Mouse (Mus musculus): Measurements from ENCODE around the gene Txnrd1.
A peak's percentile ranks its signal among the peaks of the same experiment; 100 is the strongest.

The Txnrd1 gene

GRCm38 (mm10) chr10:82863827-82864226 lies 30.1 kb downstream of the Txnrd1 start:
- DNase-seq (ENCODE audit: low read depth, low spot score) = no peak

- DNase-seq (ENCODE audit: low read depth, low spot score) = no peak
Measured at GRCm38 (mm10) chr10:82866356-82866755, 32.6 kb downstream of the Txnrd1 start, which contains the start of gene Eid3. TSS of gene Eid3 (plus strand) at chr10:82866626.

DNA sequence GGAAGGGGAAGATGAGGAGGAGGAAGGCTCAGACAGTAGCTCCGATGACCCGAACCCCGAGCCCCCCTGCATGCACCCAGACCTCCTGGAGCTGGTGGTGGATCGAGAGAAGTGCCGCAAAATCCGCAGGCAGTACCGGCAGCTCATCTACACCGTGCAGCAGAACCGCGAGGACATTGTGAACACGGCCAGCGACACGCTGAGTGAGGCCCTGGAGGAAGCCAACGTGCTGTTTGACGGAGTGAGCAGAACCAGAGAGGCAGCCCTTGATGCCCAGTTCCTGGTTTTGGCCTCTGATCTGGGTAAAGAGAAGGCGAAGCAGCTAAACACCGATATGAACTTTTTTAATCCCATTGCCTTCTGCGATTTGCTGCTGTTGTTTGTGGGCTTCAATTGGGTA lies 33.1 kb downstream of the Txnrd1 start:
- DNase-seq (ENCODE audit: low read depth, low spot score) = no peak

- DNase-seq (ENCODE audit: low read depth, low spot score) = no peak
Measured at GRCm38 (mm10) chr10:82868418-82869086, 34.8 kb downstream of the Txnrd1 start.

DNA sequence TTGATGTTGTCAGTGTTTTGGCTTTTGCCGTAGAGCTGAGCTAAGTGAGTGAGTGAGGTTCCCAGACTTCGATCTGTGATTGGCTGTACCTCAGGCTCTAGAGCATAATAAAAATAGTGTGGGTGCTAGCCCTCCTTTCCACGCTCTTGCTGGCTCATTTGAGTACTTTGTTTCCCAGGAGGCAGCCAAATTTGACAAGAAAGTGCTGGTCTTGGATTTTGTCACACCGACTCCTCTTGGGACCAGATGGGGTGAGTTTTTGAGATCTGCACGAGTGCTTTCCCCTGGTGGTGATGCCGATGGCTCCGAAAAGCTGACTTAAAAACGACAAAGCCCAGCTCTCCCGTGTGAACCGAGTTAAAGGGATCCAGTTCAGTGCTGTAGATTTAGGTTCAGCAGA lies 41.7 kb downstream of the Txnrd1 start:
- no peak for DNase-seq (ENCODE audit: low read depth, low spot score)

DNA sequence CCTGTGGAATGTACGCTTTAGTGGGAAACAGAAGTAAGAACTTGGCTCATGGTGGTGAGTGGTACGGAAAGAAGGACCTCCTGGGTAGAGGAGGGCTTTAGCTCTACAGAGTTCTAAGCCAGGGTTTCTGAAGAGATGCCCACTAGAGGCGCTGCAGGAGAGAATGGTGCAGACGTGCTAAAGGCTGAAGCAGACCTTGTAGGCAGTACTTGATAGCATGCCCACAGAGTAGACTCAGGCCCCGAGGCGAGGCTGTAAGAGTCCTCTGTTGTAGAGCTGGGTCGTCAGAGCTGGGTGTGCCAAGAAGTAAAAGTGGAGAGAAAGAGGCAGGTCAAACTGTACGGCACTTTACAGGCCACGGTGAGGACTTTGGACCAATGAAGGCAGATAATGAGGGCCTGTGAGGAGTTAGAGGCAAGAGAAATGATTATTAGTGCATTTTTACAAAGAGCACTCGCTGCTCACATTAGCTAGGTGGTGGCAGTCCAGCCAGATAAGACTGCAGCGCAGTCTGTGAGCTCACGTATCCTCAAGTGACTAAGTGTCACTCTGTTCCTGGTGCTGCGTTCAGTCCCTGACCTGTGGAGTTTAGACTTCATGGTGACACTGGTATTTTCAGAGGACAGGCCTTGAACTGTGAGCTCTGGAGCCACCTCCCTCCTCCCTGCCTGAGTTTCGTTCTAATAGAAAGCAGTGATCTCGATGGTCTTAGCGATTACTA lies 42.5 kb downstream of the Txnrd1 start:
- peak; percentile 17 for DNase-seq (ENCODE audit: low read depth, low spot score)

DNA sequence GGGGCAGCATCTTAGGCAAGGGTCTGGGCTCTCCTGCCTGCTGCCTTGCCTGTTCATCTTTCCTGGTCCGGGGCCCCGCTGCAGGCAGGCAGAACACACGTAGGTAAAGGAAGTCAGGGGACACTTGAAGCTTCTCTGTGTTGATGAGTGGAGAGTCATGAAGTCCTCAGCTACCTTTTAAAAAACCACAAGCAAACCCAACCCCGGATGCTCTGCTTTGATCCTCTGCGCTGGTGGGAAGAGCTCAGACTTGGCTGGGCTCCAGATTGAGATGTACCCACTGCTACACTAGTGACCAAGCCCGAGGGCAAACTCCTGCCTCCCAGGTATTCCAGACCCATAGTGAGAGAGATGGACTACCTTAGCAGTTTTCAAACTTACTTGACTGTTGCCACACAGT lies 53.6 kb downstream of the Txnrd1 start:
- DNase-seq (ENCODE audit: low read depth, low spot score) = no peak

- DNase-seq (ENCODE audit: low read depth, low spot score) = no peak
Measured at GRCm38 (mm10) chr10:82888576-82888975, 54.8 kb downstream of the Txnrd1 start.

DNA sequence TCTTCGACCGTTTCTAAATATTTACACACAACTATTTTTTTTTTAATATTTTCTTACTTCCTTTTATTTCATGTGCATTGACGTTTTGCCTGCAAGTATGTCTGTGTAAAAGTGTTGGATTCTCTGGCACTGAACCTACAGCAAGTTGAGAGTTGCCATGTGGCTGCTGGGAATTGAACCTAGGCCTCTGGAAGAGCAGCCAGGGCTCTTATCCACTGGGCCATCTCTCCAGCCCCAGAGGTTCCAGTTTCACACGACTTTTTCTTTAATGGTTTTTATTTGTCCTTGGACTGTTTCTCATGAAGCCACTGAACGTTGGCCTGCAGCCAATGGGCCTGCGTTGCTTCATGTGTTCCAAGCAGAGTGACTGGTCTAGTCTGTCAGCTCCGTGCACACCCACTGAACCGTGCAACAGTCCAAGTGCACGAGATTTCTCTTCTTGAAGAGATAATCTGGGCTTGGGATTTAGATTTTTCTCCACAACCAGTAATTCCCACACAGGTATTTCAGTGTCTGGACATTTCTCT lies 55.8 kb downstream of the Txnrd1 start:
- no peak for DNase-seq (ENCODE audit: low read depth, low spot score)

DNA sequence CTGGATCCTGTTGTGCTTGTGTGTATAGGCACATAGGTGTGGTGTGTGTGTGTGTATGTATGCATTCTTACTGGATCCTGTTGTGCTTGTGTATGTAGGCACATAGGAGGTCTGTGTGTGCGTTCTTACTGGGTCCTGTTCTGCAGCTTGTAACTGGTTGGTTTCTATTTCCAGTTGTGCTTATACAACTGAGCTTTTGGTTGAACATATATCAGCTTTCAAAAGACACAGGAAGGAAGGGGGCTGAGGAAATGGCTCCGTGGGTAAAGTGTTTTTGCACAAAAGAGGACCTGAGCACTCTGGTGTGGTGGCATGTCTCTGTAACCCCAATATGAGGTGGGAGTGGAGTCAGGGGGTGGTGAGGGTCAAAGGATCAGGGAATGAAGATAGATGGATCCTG lies 57.2 kb downstream of the Txnrd1 start:
- DNase-seq (ENCODE audit: low read depth, low spot score) = no peak

- no peak for DNase-seq (ENCODE audit: low read depth, low spot score)
Measured at GRCm38 (mm10) chr10:82891427-82891826, 57.7 kb downstream of the Txnrd1 start.

DNA sequence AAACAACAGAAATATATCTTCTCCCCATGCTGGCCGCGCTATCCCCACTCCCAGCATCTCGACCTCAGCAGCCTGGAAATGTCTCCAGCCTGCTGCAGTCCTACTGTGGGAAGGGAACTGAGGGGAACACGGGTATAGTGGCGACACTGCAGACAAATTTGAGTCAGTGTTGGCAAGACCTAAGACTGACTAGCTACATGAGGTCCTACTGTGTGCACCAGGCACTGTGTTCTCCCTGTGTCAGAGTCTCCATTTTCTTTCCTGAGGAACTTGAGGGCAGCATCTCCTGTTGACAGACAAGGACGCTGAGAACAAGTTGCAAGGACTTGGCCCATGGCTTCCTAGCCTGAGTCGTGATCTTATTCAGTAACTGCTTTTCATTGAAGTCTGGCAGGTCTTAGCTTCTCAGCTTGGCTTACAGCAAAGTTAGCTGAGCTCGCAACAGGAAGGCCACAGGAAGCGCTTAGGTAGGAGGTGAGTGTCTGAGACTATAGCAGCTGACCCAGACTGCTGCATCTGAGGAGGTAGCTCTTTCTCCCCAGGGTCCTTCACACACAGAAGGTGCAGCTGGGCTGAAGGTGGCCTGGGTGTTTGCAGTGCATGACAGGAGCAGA lies 58.8 kb downstream of the Txnrd1 start:
- DNase-seq (ENCODE audit: low read depth, low spot score) = no peak

- no peak for DNase-seq (ENCODE audit: low read depth, low spot score)
Measured at GRCm38 (mm10) chr10:82893872-82894650, 60.3 kb downstream of the Txnrd1 start.

GRCm38 (mm10) chr10:82897936-82898335 lies 64.2 kb downstream of the Txnrd1 start:
- DNase-seq (ENCODE audit: low read depth, low spot score) = no peak

DNA sequence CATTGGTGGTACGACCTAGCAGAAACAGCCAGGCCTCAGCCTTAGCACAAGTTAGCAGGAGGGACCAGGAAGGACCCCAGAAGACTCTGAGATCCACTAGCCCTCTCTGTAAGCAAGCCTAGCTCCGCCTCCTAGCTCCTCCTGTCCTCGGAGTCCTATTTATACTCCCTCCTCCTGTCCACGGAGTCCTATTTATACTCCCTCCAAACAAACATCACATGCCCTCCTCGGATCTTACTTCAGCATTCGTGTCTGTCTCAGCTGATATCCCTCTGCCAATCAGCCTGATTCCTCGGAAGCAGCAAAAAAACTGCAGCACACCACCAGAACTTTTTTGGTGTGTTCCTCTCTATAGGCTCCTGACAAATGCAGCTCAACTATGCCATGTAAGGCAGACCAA lies 65.1 kb downstream of the Txnrd1 start:
- DNase-seq (ENCODE audit: low read depth, low spot score) = no peak

GRCm38 (mm10) chr10:82899810-82900421 lies 66.2 kb downstream of the Txnrd1 start:
- no peak for DNase-seq (ENCODE audit: low read depth, low spot score)

GRCm38 (mm10) chr10:82900546-82900945 lies 66.8 kb downstream of the Txnrd1 start:
- DNase-seq (ENCODE audit: low read depth, low spot score) = peak; percentile 67

- peak; percentile 81 for DNase-seq (ENCODE audit: low read depth, low spot score)
Measured at GRCm38 (mm10) chr10:82901436-82901835, 67.7 kb downstream of the Txnrd1 start.

GRCm38 (mm10) chr10:82908526-82908925 lies 74.8 kb downstream of the Txnrd1 start:
- DNase-seq (ENCODE audit: low read depth, low spot score) = no peak

- DNase-seq (ENCODE audit: low read depth, low spot score) = peak; percentile 77
Measured at GRCm38 (mm10) chr10:82909382-82909781, 75.6 kb downstream of the Txnrd1 start.

GRCm38 (mm10) chr10:82910198-82910597 lies 76.4 kb downstream of the Txnrd1 start:
- DNase-seq (ENCODE audit: low read depth, low spot score) = no peak

All from mesoderm, embryonic 11.5 days (tissue).